In the genomic region with DNA sequence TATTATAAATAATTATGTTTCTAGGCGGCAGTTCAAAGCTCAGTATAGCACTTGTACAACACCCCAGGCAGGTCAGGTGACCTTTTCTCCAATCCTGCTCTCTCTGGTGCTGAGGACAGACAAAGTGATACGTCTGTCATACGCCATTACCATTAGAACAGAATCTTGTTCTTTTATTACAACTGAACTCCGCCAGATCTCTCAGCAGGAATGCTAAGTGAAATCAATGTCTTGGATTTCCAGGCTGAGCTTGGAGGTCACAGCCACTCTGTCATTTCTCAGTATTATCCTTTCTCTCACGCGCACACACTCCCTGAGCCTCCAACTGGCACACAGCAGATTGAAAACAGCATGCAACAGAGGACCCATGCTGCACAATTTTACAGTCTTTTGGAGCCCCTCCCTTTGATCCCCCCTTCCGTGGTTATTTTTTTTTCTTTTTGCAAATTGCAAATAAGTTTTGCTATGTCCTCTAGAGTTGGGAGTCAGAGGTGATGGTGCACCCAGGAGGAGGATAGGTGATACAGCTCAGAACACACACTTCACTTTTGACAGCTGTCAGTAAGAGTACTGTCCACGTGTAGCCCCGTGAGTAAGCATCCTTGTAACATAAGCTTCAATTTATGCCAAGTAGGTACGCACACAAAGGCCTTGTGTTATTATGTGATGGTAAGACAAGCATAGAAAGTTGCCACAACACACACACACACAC, we compare ENCODE assay signal across 14 mouse cellular contexts.
DNase-seq lines count a peak whose midpoint lies in the region; ATAC-seq lines count a peak whose summit lies in the region.
"Had no signal": no experiment of that assay in that cellular context is flagged by ENCODE, and none has a peak within 500 bp of the region (broad histone marks: within the 10 kb centered on the region; RNA-seq: fewer than 3 reads in every experiment).

No protein-coding gene starts in this region.

- intact Hi-C loops in heart, postnatal 25 days (cut with DNase I): no loop called here

- H3K27me3 ChIP-seq in forebrain, embryonic 11.5 days (ENCODE audit: control insufficient read depth, insufficient read depth, low read length): no peaks in the 10 kb centered on the region
- H3K27me3 ChIP-seq in hindbrain, embryonic 13.5 days: no peaks in the 10 kb centered on the region
- no peaks in the 10 kb centered on the region for H3K27me3 ChIP-seq in midbrain, embryonic 14.5 days (ENCODE audit: control insufficient read depth, insufficient read depth, low read length)
- H3K27me3 ChIP-seq: limb, embryonic 12.5 days had no signal

- no peak overlapping the region for H3K4me2 ChIP-seq in forebrain, embryonic 11.5 days (ENCODE audit: low read depth, low read length, severe bottlenecking)
- no peak overlapping the region for H3K4me2 ChIP-seq in hindbrain, embryonic 13.5 days
- H3K4me2 ChIP-seq in midbrain, embryonic 14.5 days (ENCODE audit: low read length): no peak overlapping the region
- H3K4me2 ChIP-seq: limb, embryonic 12.5 days had no signal

- H3K9ac ChIP-seq in forebrain, embryonic 11.5 days (ENCODE audit: low read length): no peak overlapping the region
- H3K9ac ChIP-seq in hindbrain, embryonic 13.5 days: no peak overlapping the region
- no peak overlapping the region for H3K9ac ChIP-seq in midbrain, embryonic 14.5 days (replicated peaks; ENCODE audit: low read length)
- H3K9ac ChIP-seq: limb, embryonic 12.5 days had no signal

- no peaks in the 10 kb centered on the region for H3K9me3 ChIP-seq in forebrain, embryonic 11.5 days (ENCODE audit: control insufficient read depth, low read length)
- H3K9me3 ChIP-seq in hindbrain, embryonic 13.5 days: no peaks in the 10 kb centered on the region
- H3K9me3 ChIP-seq in midbrain, embryonic 14.5 days (ENCODE audit: control insufficient read depth, low read length): no peaks in the 10 kb centered on the region
- H3K9me3 ChIP-seq: limb, embryonic 12.5 days had no signal

- H3K36me3 ChIP-seq in forebrain, embryonic 11.5 days (ENCODE audit: control insufficient read depth, insufficient read depth, low read length): no peaks in the 10 kb centered on the region
- H3K36me3 ChIP-seq in hindbrain, embryonic 13.5 days: no peaks in the 10 kb centered on the region
- no peaks in the 10 kb centered on the region for H3K36me3 ChIP-seq in midbrain, embryonic 14.5 days (ENCODE audit: control insufficient read depth, insufficient read depth, low read length)

- H3K27ac ChIP-seq in forebrain, embryonic 11.5 days (ENCODE audit: low read depth, low read length): peak overlapping the region; percentile 37; the same call in 1 of the 2 replicates
- H3K27ac ChIP-seq in hindbrain, embryonic 13.5 days: 0 out of 2 replicates have a peak overlapping the region, but pooled peaks have one; percentile 48
- H3K27ac ChIP-seq in midbrain, embryonic 14.5 days (replicated peaks; ENCODE audit: low read depth, low read length): no peak overlapping the region; the same call in 1 of the 2 replicates
- H3K27ac ChIP-seq: heart, adult 2 months; limb, embryonic 12.5 days had no signal

- ATAC-seq in forebrain, embryonic 11.5 days (replicated peaks; ENCODE audit: low FRiP score): peak; percentile 84
- peak; percentile 57 for ATAC-seq in hindbrain, embryonic 13.5 days (ENCODE audit: low FRiP score)
- ATAC-seq in midbrain, embryonic 14.5 days (ENCODE audit: low FRiP score, low TSS enrichment): peak; percentile 57; the same call in 1 of the 2 replicates
- ATAC-seq: CD4-positive, CD25-positive, alpha-beta regulatory T cell, adult 4 months; intestine, postnatal 0 days had no signal

- DNase-seq in ZHBTc4 (ENCODE audit: low read depth, low spot score): peak; percentile 8
- no peak for DNase-seq in forebrain, embryonic 11.5 days (ENCODE audit: low spot score)
- DNase-seq in midbrain, embryonic 14.5 days: peak; percentile 61
- no peak for DNase-seq in thymus, postnatal 25 days
- no peak for DNase-seq in heart, postnatal 25 days (ENCODE audit: low spot score)
- no peak for DNase-seq in urinary bladder, adult 18-20 months (ENCODE audit: low spot score in 2 of 2)
- DNase-seq: cerebellum, adult 11-12 months; heart, adult 2 months; heart, postnatal 10 days; kidney, postnatal 10 days had no signal

- H3K4me3 ChIP-seq in forebrain, embryonic 11.5 days (ENCODE audit: low read depth, low read length): no peak overlapping the region
- no peak overlapping the region for H3K4me3 ChIP-seq in hindbrain, embryonic 13.5 days
- no peak overlapping the region for H3K4me3 ChIP-seq in midbrain, embryonic 14.5 days (replicated peaks; ENCODE audit: low read depth, low read length)
- H3K4me3 ChIP-seq: heart, adult 2 months; limb, embryonic 12.5 days had no signal

- WGBS in forebrain, embryonic 11.5 days: 36% methylated on average over 10 of the region's 10 CpGs
- WGBS in hindbrain, embryonic 13.5 days: 25% methylated on average over 10 of the region's 10 CpGs
- 12% methylated on average over 10 of the region's 10 CpGs for WGBS in midbrain, embryonic 14.5 days

- H3K4me1 ChIP-seq in forebrain, embryonic 11.5 days (replicated peaks; ENCODE audit: control insufficient read depth, insufficient read depth, low read length): peaks cover 6% of the 10 kb centered on the region; the same call in 1 of the 2 replicates
- peaks cover 19% of the 10 kb centered on the region for H3K4me1 ChIP-seq in hindbrain, embryonic 13.5 days (replicated peaks)
- peaks cover 17% of the 10 kb centered on the region for H3K4me1 ChIP-seq in midbrain, embryonic 14.5 days (ENCODE audit: control insufficient read depth, insufficient read depth, low read length)

Comparison
In these comparisons a context has a peak if more than half of its experiments do, and no peak if none do; other contexts are left out.
1. DNase-seq: peak in ZHBTc4 (single experiment) and midbrain, embryonic 14.5 days (single experiment); none in forebrain, embryonic 11.5 days (single experiment), thymus, postnatal 25 days (single experiment), heart, postnatal 25 days (single experiment) and urinary bladder, adult 18-20 months (0 of 2).
2. Peak in every context shown above with its lines, with median percentiles within 50 percentile points of each other: ATAC-seq.